15 mouse cellular contexts compared by ENCODE assay signal in genomic region chr4:109382457-109382856, GRCm38 (mm10). TPM values are rescaled to one million over a fixed set of nuclear protein-coding genes. Genes with fewer than 3 reads are reported as not detected.
DNase-seq lines count a peak whose midpoint lies in the region.
"Had no signal": no experiment of that assay in that cellular context is flagged by ENCODE, and none has a peak within 500 bp of the region (broad histone marks: within the 10 kb centered on the region; RNA-seq: fewer than 3 reads in every experiment).

No protein-coding gene starts in this region.

- DNase-seq in spleen, postnatal 36 days (ENCODE audit: low spot score in 2 of 2), result peak; percentile 24 to 36
- DNase-seq in spleen, postnatal 10 days (ENCODE audit: low spot score in 2 of 2), result no peak
- DNase-seq in brain, adult 2 months (ENCODE audit: low read depth, low spot score), result peak; percentile 60
- DNase-seq in cerebellum, adult 8-10 months, result peak; percentile 27
- DNase-seq in splenic B cell, adult 2 months (ENCODE audit: low read depth, low spot score), result peak; percentile 37
- no peak for DNase-seq in layer of hippocampus, adult 8-10 months (ENCODE audit: low spot score in 2 of 2)
- no peak for DNase-seq in testis, postnatal 10 days (ENCODE audit: low spot score)
- DNase-seq: adrenal gland, postnatal 14 days; embryo, embryonic 11 days; gastrocnemius, postnatal 14 days; heart, postnatal 10 days; heart, postnatal 4 days; kidney, adult 8-10 months had no signal

- peaks cover 9% of the 10 kb centered on the region; the same call in 1 of the 2 replicates for H3K36me3 ChIP-seq in splenic B cell, adult 2 months (ENCODE audit: control insufficient read depth, insufficient read depth, low read length, poor library complexity, severe bottlenecking)

- no peaks in the 10 kb centered on the region for H3K27me3 ChIP-seq in splenic B cell, adult 2 months (ENCODE audit: control insufficient read depth, insufficient read depth, low read length, poor library complexity, severe bottlenecking)
- H3K27me3 ChIP-seq: embryonic facial prominence, embryonic 15.5 days; hindbrain, embryonic 12.5 days had no signal

RNA-seq across cellular contexts. Expression of gene Ttc39a, which starts 24.0 kb away (rescaled TPM):
- total RNA-seq in layer of hippocampus, adult 8-10 months (2022), result 1 to 10 TPM; 2.2 to 2.7 (median 2.6) TPM

Comparison
In these comparisons a context has a peak if more than half of its experiments do, and no peak if none do; other contexts are left out.
1. DNase-seq: peak in spleen, postnatal 36 days (2 of 2), brain, adult 2 months (single experiment), cerebellum, adult 8-10 months (single experiment) and splenic B cell, adult 2 months (single experiment); none in spleen, postnatal 10 days (0 of 2), layer of hippocampus, adult 8-10 months (0 of 2) and testis, postnatal 10 days (single experiment).